Mouse (Mus musculus) liver, adult 2 months (tissue): Measurements from ENCODE around the gene Ncapd2.

Source experiments
- CTCF ChIP-seq: fragments of 200-500 bp; IDR thresholded peaks from 2 replicates; pipeline ENCODE4 v1.5.1; 2011; ENCODE audit warnings: low read depth, low read length, control low read depth
- POLR2A ChIP-seq: fragments of 200-500 bp; IDR thresholded peaks from 2 replicates; pipeline ENCODE4 v1.6.1; 2011; ENCODE audit warnings: low read length, control low read depth; ENCODE audit not compliant: insufficient read depth; ENCODE audit errors: extremely low read depth

DNA sequence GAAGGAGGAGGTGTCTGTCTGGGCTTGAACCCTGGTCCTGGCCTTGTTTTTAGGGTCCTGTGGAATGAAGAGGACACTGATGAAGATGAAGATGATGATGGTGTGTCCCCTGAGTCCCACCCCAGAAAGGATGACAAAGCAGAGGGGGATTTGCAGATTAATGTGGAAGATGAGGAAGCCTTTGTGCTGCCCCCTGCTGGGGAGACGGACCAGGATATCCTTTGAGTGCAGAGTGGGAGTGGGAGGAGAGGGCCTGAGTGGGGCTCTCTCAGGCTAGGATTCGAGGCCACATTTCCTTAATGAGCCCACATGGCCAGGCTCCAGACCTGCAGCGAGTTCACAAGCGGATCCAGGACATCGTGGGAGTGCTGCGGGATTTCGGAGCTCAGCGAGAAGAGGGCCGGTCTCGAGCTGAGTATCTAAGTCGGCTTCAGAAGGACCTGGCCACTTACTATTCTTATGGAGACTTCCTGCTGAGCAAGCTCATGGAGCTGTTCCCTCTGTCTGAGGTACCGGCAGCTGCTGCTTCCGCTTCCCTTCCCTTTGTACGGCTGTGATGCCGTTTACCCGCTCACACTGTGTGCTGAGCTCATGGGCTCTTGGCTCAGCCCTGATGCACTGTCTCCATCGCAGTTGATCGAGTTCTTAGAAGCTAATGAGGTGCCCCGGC is 54.4 kb downstream of the Ncapd2 start:
- no peak for TF ChIP-seq POLR2A
- TF ChIP-seq CTCF, result peak; percentile 64
